Mouse (Mus musculus): ENCODE measurements around the gene Yipf4.

- no peak for TF ChIP-seq CTCF (IDR thresholded peaks at IDR 0.05; ENCODE audit: control insufficient read depth, insufficient read depth, insufficient read length)
- TF ChIP-seq USF1 (IDR thresholded peaks at IDR 0.05; ENCODE audit: low read depth) = no peak
- no peak for TF ChIP-seq MAX (IDR thresholded peaks at IDR 0.05)
- TF ChIP-seq MYOG (IDR thresholded peaks at IDR 0.05; ENCODE audit: control insufficient read depth, extremely low read depth, insufficient read length) = no peak
- no peak for TF ChIP-seq MYOD1 (IDR thresholded peaks at IDR 0.05; ENCODE audit: control insufficient read depth, insufficient read length, low read depth)
- TF ChIP-seq CEBPB (IDR thresholded peaks at IDR 0.05; ENCODE audit: low read depth) = no peak
Observed at GRCm38 (mm10) chr17:74455426-74455825, 33.9 kb upstream of the Yipf4 start.

Measured in C2C12 (cell line).